Mouse (Mus musculus): ENCODE measurements around the gene Scaf4.

Gene Scaf4

GRCm38 (mm10) chr16:90211767-90212166 is 72.5 kb downstream of the Scaf4 start:
- DNase-seq (ENCODE audit: low read depth, low spot score) = no peak

GRCm38 (mm10) chr16:90210717-90211116 is 73.6 kb downstream of the Scaf4 start:
- Histone ChIP-seq H3K27me3 (ENCODE audit: control insufficient read depth, insufficient read depth, low read length, poor library complexity, severe bottlenecking) (no peaks in the 10 kb centered on the region), H3K36me3 (ENCODE audit: control insufficient read depth, insufficient read depth, low read length, poor library complexity, severe bottlenecking) (no peaks in the 10 kb centered on the region)
- no peak for DNase-seq (ENCODE audit: low read depth, low spot score)

More at GRCm38 (mm10) chr16:90211767-90212166, 72.5 kb downstream of the Scaf4 start:
- H3K27me3 ChIP-seq (ENCODE audit: control insufficient read depth, insufficient read depth, low read length, poor library complexity, severe bottlenecking) = no peaks in the 10 kb centered on the region
- H3K36me3 ChIP-seq (ENCODE audit: control insufficient read depth, insufficient read depth, low read length, poor library complexity, severe bottlenecking) = no peaks in the 10 kb centered on the region

- Histone ChIP-seq H3K36me3 (ENCODE audit: control insufficient read depth, insufficient read depth, low read length, poor library complexity, severe bottlenecking) (no peaks in the 10 kb centered on the region), H3K27me3 (ENCODE audit: control insufficient read depth, insufficient read depth, low read length, poor library complexity, severe bottlenecking) (no peaks in the 10 kb centered on the region)
- no peak for DNase-seq (ENCODE audit: low read depth, low spot score)
These were observed 75.3 kb downstream of the Scaf4 start for GRCm38 (mm10) chr16:90208996-90209395.

GRCm38 (mm10) chr16:90204868-90205267 is 79.4 kb downstream of the Scaf4 start:
- H3K36me3 ChIP-seq (ENCODE audit: control insufficient read depth, insufficient read depth, low read length, poor library complexity, severe bottlenecking) = no peaks in the 10 kb centered on the region
- H3K27me3 ChIP-seq (ENCODE audit: control insufficient read depth, insufficient read depth, low read length, poor library complexity, severe bottlenecking) = no peaks in the 10 kb centered on the region
- DNase-seq (ENCODE audit: low read depth, low spot score) = no peak

- Histone ChIP-seq H3K36me3 (ENCODE audit: control insufficient read depth, insufficient read depth, low read length, poor library complexity, severe bottlenecking) (no peaks in the 10 kb centered on the region), H3K27me3 (ENCODE audit: control insufficient read depth, insufficient read depth, low read length, poor library complexity, severe bottlenecking) (no peaks in the 10 kb centered on the region)
- DNase-seq (ENCODE audit: low read depth, low spot score) = no peak
These were observed 80.9 kb downstream of the Scaf4 start for GRCm38 (mm10) chr16:90203226-90203962.

GRCm38 (mm10) chr16:90202140-90202539 is 82.2 kb downstream of the Scaf4 start:
- Histone ChIP-seq H3K36me3 (ENCODE audit: control insufficient read depth, insufficient read depth, low read length, poor library complexity, severe bottlenecking) (no peaks in the 10 kb centered on the region), H3K27me3 (ENCODE audit: control insufficient read depth, insufficient read depth, low read length, poor library complexity, severe bottlenecking) (no peaks in the 10 kb centered on the region)
- DNase-seq (ENCODE audit: low read depth, low spot score) = no peak

- Histone ChIP-seq H3K27me3 (ENCODE audit: control insufficient read depth, insufficient read depth, low read length, poor library complexity, severe bottlenecking) (no peaks in the 10 kb centered on the region), H3K36me3 (ENCODE audit: control insufficient read depth, insufficient read depth, low read length, poor library complexity, severe bottlenecking) (no peaks in the 10 kb centered on the region)
- DNase-seq (ENCODE audit: low read depth, low spot score) = no peak
These were observed 85.1 kb downstream of the Scaf4 start for GRCm38 (mm10) chr16:90199174-90199573.

GRCm38 (mm10) chr16:90198626-90199025 is 85.7 kb downstream of the Scaf4 start:
- no peaks in the 10 kb centered on the region for H3K36me3 ChIP-seq (ENCODE audit: control insufficient read depth, insufficient read depth, low read length, poor library complexity, severe bottlenecking)
- no peaks in the 10 kb centered on the region for H3K27me3 ChIP-seq (ENCODE audit: control insufficient read depth, insufficient read depth, low read length, poor library complexity, severe bottlenecking)
- DNase-seq (ENCODE audit: low read depth, low spot score) = no peak

GRCm38 (mm10) chr16:90197337-90197973 is 86.8 kb downstream of the Scaf4 start:
- DNase-seq (ENCODE audit: low read depth, low spot score) = peak; percentile 64
- Histone ChIP-seq H3K36me3 (ENCODE audit: control insufficient read depth, insufficient read depth, low read length, poor library complexity, severe bottlenecking) (no peaks in the 10 kb centered on the region), H3K27me3 (ENCODE audit: control insufficient read depth, insufficient read depth, low read length, poor library complexity, severe bottlenecking) (no peaks in the 10 kb centered on the region)

- no peak for DNase-seq (ENCODE audit: low read depth, low spot score)
- H3K36me3 ChIP-seq (ENCODE audit: control insufficient read depth, insufficient read depth, low read length, poor library complexity, severe bottlenecking) = no peaks in the 10 kb centered on the region
- H3K27me3 ChIP-seq (ENCODE audit: control insufficient read depth, insufficient read depth, low read length, poor library complexity, severe bottlenecking) = no peaks in the 10 kb centered on the region
These were observed 87.5 kb downstream of the Scaf4 start for GRCm38 (mm10) chr16:90196688-90197240.

- no peak for DNase-seq (ENCODE audit: low read depth, low spot score)
- H3K36me3 ChIP-seq (ENCODE audit: control insufficient read depth, insufficient read depth, low read length, poor library complexity, severe bottlenecking) = no peaks in the 10 kb centered on the region
- H3K27me3 ChIP-seq (ENCODE audit: control insufficient read depth, insufficient read depth, low read length, poor library complexity, severe bottlenecking) = no peaks in the 10 kb centered on the region
These were observed 90.6 kb downstream of the Scaf4 start for GRCm38 (mm10) chr16:90193719-90194118.

- DNase-seq (ENCODE audit: low read depth, low spot score) = no peak
- Histone ChIP-seq H3K27me3 (ENCODE audit: control insufficient read depth, insufficient read depth, low read length, poor library complexity, severe bottlenecking) (no peaks in the 10 kb centered on the region), H3K36me3 (ENCODE audit: control insufficient read depth, insufficient read depth, low read length, poor library complexity, severe bottlenecking) (no peaks in the 10 kb centered on the region)
These were observed 93.0 kb downstream of the Scaf4 start for GRCm38 (mm10) chr16:90191289-90191688.

- Histone ChIP-seq H3K27me3 (ENCODE audit: control insufficient read depth, insufficient read depth, low read length, poor library complexity, severe bottlenecking) (no peaks in the 10 kb centered on the region), H3K36me3 (ENCODE audit: control insufficient read depth, insufficient read depth, low read length, poor library complexity, severe bottlenecking) (no peaks in the 10 kb centered on the region)
- DNase-seq (ENCODE audit: low read depth, low spot score) = peak; percentile 19
These were observed 96.8 kb downstream of the Scaf4 start for GRCm38 (mm10) chr16:90187453-90187852.

- peak; percentile 81 for DNase-seq (ENCODE audit: low read depth, low spot score)
- no peaks in the 10 kb centered on the region for H3K27me3 ChIP-seq (ENCODE audit: control insufficient read depth, insufficient read depth, low read length, poor library complexity, severe bottlenecking)
- no peaks in the 10 kb centered on the region for H3K36me3 ChIP-seq (ENCODE audit: control insufficient read depth, insufficient read depth, low read length, poor library complexity, severe bottlenecking)
These were observed 98.2 kb downstream of the Scaf4 start for GRCm38 (mm10) chr16:90185928-90186588.

GRCm38 (mm10) chr16:90184135-90184534 is 100.2 kb downstream of the Scaf4 start:
- Histone ChIP-seq H3K27me3 (ENCODE audit: control insufficient read depth, insufficient read depth, low read length, poor library complexity, severe bottlenecking) (no peaks in the 10 kb centered on the region), H3K36me3 (ENCODE audit: control insufficient read depth, insufficient read depth, low read length, poor library complexity, severe bottlenecking) (no peaks in the 10 kb centered on the region)
- no peak for DNase-seq (ENCODE audit: low read depth, low spot score)
